Mouse (Mus musculus) MEL (cell line): Measurements from ENCODE around the gene Notum. TPM values are rescaled to one million over a fixed set of nuclear protein-coding genes. Genes with fewer than 3 reads are reported as not detected.

Experiments
- DNase-seq: peaks from one replicate; pipeline ENCODE4 v3.0.0; 2011; ENCODE audit warnings: low read depth, low spot score
- H3K27ac ChIP-seq: 2 replicates; pipeline ENCODE4 v1.5.1; 2012; ENCODE audit warnings: low read depth, mild to moderate bottlenecking, control low read depth, low read length, moderate library complexity; ENCODE audit not compliant: control insufficient read depth
- H3K27me3 ChIP-seq, 2 experiments: fragments of 150-350 bp in 1 of 2; sonication (generic) in 1 of 2; 2 replicates each; pipeline ENCODE4 v1.6.1; 2012; ENCODE audit warnings: low read length in 2 of 2, mild to moderate bottlenecking in 2 of 2, improper control_type of control experiment in 1 of 2, moderate library complexity in 1 of 2; ENCODE audit not compliant: insufficient read depth in 2 of 2, control insufficient read depth in 1 of 2
- H3K36me3 ChIP-seq, 2 experiments: 2 replicates each; pipeline ENCODE4 v1.6.1; 2012 to 2014; ENCODE audit warnings: low read length in 2 of 2, improper control_type of control experiment in 1 of 2, inconsistent platforms in 1 of 2, mild to moderate bottlenecking in 1 of 2; ENCODE audit not compliant: insufficient read depth in 2 of 2, control insufficient read depth in 1 of 2
- H3K4me1 ChIP-seq, 2 experiments: fragments of 150-350 bp in 1 of 2; sonication (generic) in 1 of 2; 2 replicates each; pipeline ENCODE4 v1.6.1; 2012; ENCODE audit warnings: low read length in 2 of 2, improper control_type of control experiment in 1 of 2, mild to moderate bottlenecking in 1 of 2; ENCODE audit not compliant: insufficient read depth in 2 of 2, control insufficient read depth in 1 of 2
- H3K4me3 ChIP-seq, 2 experiments: fragments of 150-350 bp in 1 of 2; sonication (generic) in 1 of 2; 2 replicates each; pipeline ENCODE4 v1.5.1; 2012; ENCODE audit warnings: low read depth in 2 of 2, low read length in 2 of 2, mild to moderate bottlenecking in 2 of 2, moderate library complexity in 2 of 2, control low read depth in 1 of 2, improper control_type of control experiment in 1 of 2; ENCODE audit not compliant: control insufficient read depth in 1 of 2, insufficient read depth in 1 of 2
- H3K79me2 ChIP-seq: 2 replicates; pipeline ENCODE4 v1.6.1; 2012; ENCODE audit warnings: mild to moderate bottlenecking, low read length, moderate library complexity; ENCODE audit not compliant: control insufficient read depth, poor library complexity, insufficient read depth
- H3K9ac ChIP-seq: 2 replicates; pipeline ENCODE4 v1.6.1; 2012; ENCODE audit warnings: low read depth, mild to moderate bottlenecking, control low read depth, low read length, moderate library complexity; ENCODE audit not compliant: control insufficient read depth, poor library complexity, severe bottlenecking
- H3K9me3 ChIP-seq: fragments of 150-350 bp; sonication (generic); replicated peaks from 2 replicates; pipeline ENCODE4 v1.6.1; 2012; ENCODE audit warnings: mild to moderate bottlenecking, low read length, improper control_type of control experiment, moderate library complexity; ENCODE audit not compliant: insufficient read depth
- BHLHE40 ChIP-seq: IDR thresholded peaks from 2 replicates; pipeline ENCODE4 v1.6.1; 2012; ENCODE audit warnings: low read depth, mild to moderate bottlenecking, inconsistent platforms, low read length, improper control_type of control experiment, borderline replicate concordance
- CHD2 ChIP-seq: IDR thresholded peaks from 2 replicates; pipeline ENCODE4 v1.6.1; 2011; ENCODE audit warnings: low read length, improper control_type of control experiment
- E2F4 ChIP-seq: IDR thresholded peaks from 2 replicates; pipeline ENCODE4 v1.6.1; 2011; ENCODE audit warnings: low read depth, low read length, improper control_type of control experiment, borderline replicate concordance
- ELF1 ChIP-seq: IDR thresholded peaks from 2 replicates; pipeline ENCODE4 v1.6.1; 2014; ENCODE audit warnings: low read depth, mild to moderate bottlenecking, inconsistent platforms, low read length, improper control_type of control experiment, moderate library complexity
- ETS1 ChIP-seq: IDR thresholded peaks from 2 replicates; pipeline ENCODE4 v1.6.1; 2012; ENCODE audit warnings: low read depth, mild to moderate bottlenecking, inconsistent platforms, low read length, improper control_type of control experiment, moderate library complexity
- GATA1 ChIP-seq: IDR thresholded peaks from 2 replicates; pipeline ENCODE4 v1.6.1; 2011; ENCODE audit warnings: low read depth, low read length, improper control_type of control experiment
- HCFC1 ChIP-seq: IDR thresholded peaks from 2 replicates; pipeline ENCODE4 v1.6.1; 2012; ENCODE audit warnings: low read depth, mild to moderate bottlenecking, inconsistent platforms, low read length, improper control_type of control experiment, moderate library complexity
- JUND ChIP-seq: IDR thresholded peaks from 2 replicates; pipeline ENCODE4 v1.6.1; 2011; ENCODE audit warnings: low read depth, mild to moderate bottlenecking, improper control_type of control experiment, low read length
- KAT2A ChIP-seq: conservative IDR thresholded peaks from 2 replicates; pipeline ENCODE4 v1.6.1; 2012; ENCODE audit warnings: low read depth, low read length, improper control_type of control experiment, inconsistent platforms
- MAFK ChIP-seq: IDR thresholded peaks from 2 replicates; pipeline ENCODE4 v1.6.1; 2011; ENCODE audit warnings: low read depth, mild to moderate bottlenecking, low read length, improper control_type of control experiment, borderline replicate concordance
- MAX ChIP-seq: IDR thresholded peaks from 2 replicates; pipeline ENCODE4 v1.6.1; 2011; ENCODE audit warnings: low read length, improper control_type of control experiment
- MEF2A ChIP-seq: IDR thresholded peaks from 2 replicates; pipeline ENCODE4 v1.6.1; 2014; ENCODE audit warnings: low read depth, mild to moderate bottlenecking, inconsistent platforms, low read length, improper control_type of control experiment; ENCODE audit not compliant: poor library complexity, insufficient replicate concordance, severe bottlenecking; ENCODE audit errors: extremely low read depth
- MYB ChIP-seq: IDR thresholded peaks from 2 replicates; pipeline ENCODE4 v1.6.1; 2011; ENCODE audit warnings: mild to moderate bottlenecking, low read depth, low read length, improper control_type of control experiment
- NRF1 ChIP-seq: IDR thresholded peaks from 2 replicates; pipeline ENCODE4 v1.6.1; 2014; ENCODE audit warnings: low read depth, mild to moderate bottlenecking, inconsistent platforms, low read length, improper control_type of control experiment, moderate library complexity; ENCODE audit not compliant: poor library complexity, insufficient read depth, severe bottlenecking
- POLR2A ChIP-seq, 2 experiments: IDR thresholded peaks; 2 replicates each; pipeline ENCODE4 v1.6.1; 2011 to 2012; ENCODE audit warnings: low read length in 2 of 2, mild to moderate bottlenecking in 2 of 2, control low read depth in 1 of 2, improper control_type of control experiment in 1 of 2, low read depth in 1 of 2, moderate library complexity in 1 of 2; ENCODE audit not compliant: control insufficient read depth in 1 of 2, insufficient read depth in 1 of 2, poor library complexity in 1 of 2
- POLR2AphosphoS5 ChIP-seq: IDR thresholded peaks from 2 replicates; pipeline ENCODE4 v1.6.1; 2012; ENCODE audit warnings: low read depth, borderline replicate concordance, mild to moderate bottlenecking, inconsistent platforms, low read length, moderate library complexity, mixed read lengths
- RAD21 ChIP-seq: IDR thresholded peaks from 2 replicates; pipeline ENCODE4 v1.6.1; 2011; ENCODE audit warnings: mild to moderate bottlenecking, low read depth, low read length, improper control_type of control experiment
- RCOR1 ChIP-seq: IDR thresholded peaks from 2 replicates; pipeline ENCODE4 v1.6.1; 2012; ENCODE audit warnings: low read depth, mild to moderate bottlenecking, inconsistent platforms, low read length, improper control_type of control experiment
- SMC3 ChIP-seq: IDR thresholded peaks from 2 replicates; pipeline ENCODE4 v1.6.1; 2011; ENCODE audit warnings: low read depth, low read length, improper control_type of control experiment
- TBP ChIP-seq: IDR thresholded peaks from 2 replicates; pipeline ENCODE4 v1.8.0; 2011; ENCODE audit warnings: low read depth, low read length, improper control_type of control experiment
- UBTF ChIP-seq: IDR thresholded peaks from 2 replicates; pipeline ENCODE4 v1.6.1; 2012; ENCODE audit warnings: low read depth, mild to moderate bottlenecking, inconsistent platforms, low read length, improper control_type of control experiment, moderate library complexity, borderline replicate concordance; ENCODE audit not compliant: insufficient read depth
- USF2 ChIP-seq, 2 experiments: IDR thresholded peaks; 2 replicates each; pipeline ENCODE4 v1.6.1; 2011 to 2012; ENCODE audit warnings: improper control_type of control experiment in 2 of 2, low read length in 2 of 2, borderline replicate concordance in 1 of 2, inconsistent platforms in 1 of 2, low read depth in 1 of 2, mild to moderate bottlenecking in 1 of 2; ENCODE audit not compliant: insufficient read depth in 1 of 2
- ZC3H11A ChIP-seq: IDR thresholded peaks from 2 replicates; pipeline ENCODE4 v1.6.1; 2012; ENCODE audit warnings: low read depth, mild to moderate bottlenecking, inconsistent platforms, low read length, improper control_type of control experiment
- ZKSCAN1 ChIP-seq: IDR thresholded peaks from 2 replicates; pipeline ENCODE4 v1.6.1; 2012; ENCODE audit warnings: low read depth, mild to moderate bottlenecking, inconsistent platforms, low read length, improper control_type of control experiment, moderate library complexity
- ZNF384 ChIP-seq: IDR thresholded peaks from 2 replicates; pipeline ENCODE4 v1.6.1; 2012; ENCODE audit warnings: low read depth, mild to moderate bottlenecking, inconsistent platforms, low read length, improper control_type of control experiment
- polyA plus RNA-seq, 2 experiments: library from polyadenylated mRNA; stranded (reverse) in 1 of 2; unstranded in 1 of 2; fragments of >175 nt in 1 of 2; fragments of >200 nt in 1 of 2; gene quantifications; 2 replicates each; pipeline versions ENCODE4 v1.2.1 to v1.2.4; 2012; ENCODE audit warnings: low replicate concordance in 2 of 2, low read depth in 1 of 2; ENCODE audit not compliant: insufficient read length in 2 of 2, insufficient read depth in 1 of 2, missing spikeins in 1 of 2
- total RNA-seq: library from RNA; depleted of rRNA; stranded (reverse); fragments of 300-350 nt; gene quantifications from 2 replicates; pipeline ENCODE4 v1.2.3, GENCODE M21; 2012

The Notum gene
- total and polyA plus RNA-seq, 3 experiments = not detected

- TF ChIP-seq E2F4 (no peak), ETS1 (no peak), MAFK (no peak), ZNF384 (no peak), KAT2A (no peak), SMC3 (no peak), CHD2 (no peak), USF2 (IDR thresholded peaks at IDR 0.05; ENCODE audit: borderline replicate concordance in 1 of 2, insufficient read depth in 1 of 2, low read depth in 1 of 2, low read length in 2 of 2) (no peak), RCOR1 (no peak), RAD21 (no peak), ZC3H11A (no peak), BHLHE40 (no peak), NRF1 (no peak), POLR2AphosphoS5 (no peak), ZKSCAN1 (no peak), MAX (no peak), MEF2A (no peak)
- H3K4me3 ChIP-seq = no peak overlapping the region
- H3K9me3 ChIP-seq = no peaks in the 10 kb centered on the region
- no peaks in the 10 kb centered on the region for H3K27me3 ChIP-seq
- no peak for DNase-seq
- H3K4me1 ChIP-seq = peaks cover 7 to 15% of the 10 kb centered on the region in 2 experiments
- H3K36me3 ChIP-seq = peaks cover 0 to 8% of the 10 kb centered on the region in 2 experiments; a peak in 2 of 4 replicates
- H3K79me2 ChIP-seq = no peaks in the 10 kb centered on the region
- H3K9ac ChIP-seq = no peak overlapping the region
- H3K27ac ChIP-seq = no peak overlapping the region
Measured at GRCm38 (mm10) chr11:120641869-120642268, 19.1 kb downstream of the Notum start.

DNA sequence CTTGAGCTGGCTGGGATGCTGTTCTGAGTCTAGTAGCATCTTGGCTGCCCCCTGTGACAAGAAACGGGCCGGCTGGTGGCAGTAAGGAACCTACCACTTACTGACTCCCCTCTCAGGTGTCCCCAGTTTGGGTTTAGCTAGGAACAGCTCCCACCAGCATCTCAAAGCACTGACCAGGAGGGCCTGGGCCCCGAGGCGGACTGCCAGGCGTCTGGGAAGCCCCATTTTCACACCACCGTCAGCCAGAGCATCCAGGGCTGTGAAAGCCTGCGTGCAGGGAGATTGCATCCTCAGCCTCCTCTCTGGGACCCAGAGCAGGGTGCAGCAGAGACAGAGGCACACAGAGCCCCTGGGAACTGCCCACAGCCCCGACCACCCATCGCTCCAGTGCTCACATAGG lies 19.7 kb downstream of the Notum start:
- TF ChIP-seq BHLHE40 (no peak), USF2 (IDR thresholded peaks at IDR 0.05; ENCODE audit: borderline replicate concordance in 1 of 2, insufficient read depth in 1 of 2, low read depth in 1 of 2, low read length in 2 of 2) (no peak), JUND (no peak), POLR2A (IDR thresholded peaks at IDR 0.05; ENCODE audit: control insufficient read depth in 1 of 2, insufficient read depth in 1 of 2, low read depth in 1 of 2, low read length in 2 of 2, poor library complexity in 1 of 2) (no peak), ELF1 (no peak), CHD2 (no peak), GATA1 (no peak), ZKSCAN1 (no peak), SMC3 (no peak), HCFC1 (no peak), POLR2AphosphoS5 (no peak), ZNF384 (no peak), UBTF (no peak), RAD21 (no peak), TBP (no peak), MYB (no peak)
- Histone ChIP-seq H3K36me3 (peaks cover 0 to 10% of the 10 kb centered on the region in 2 experiments; a peak in 2 of 4 replicates), H3K4me3 (no peak overlapping the region), H3K27me3 (no peaks in the 10 kb centered on the region), H3K9me3 (no peaks in the 10 kb centered on the region), H3K9ac (no peak overlapping the region), H3K4me1 (peaks cover 13 to 21% of the 10 kb centered on the region in 2 experiments), H3K27ac (no peak overlapping the region), H3K79me2 (no peaks in the 10 kb centered on the region)
- DNase-seq = no peak
